Mouse (Mus musculus) forebrain, embryonic 11.5 days (tissue): ENCODE data around the gene Cabp4. TPM values are rescaled to one million over a fixed set of nuclear protein-coding genes. Genes with fewer than 3 reads are reported as not detected.
"Not testable (repeated sequence)": the region's sequence is repeated elsewhere in the genome, so short reads cannot be mapped to it uniquely, and the experiment has no call there.

Experiments used
- ATAC-seq: fragments of 200-750 bp; cut with Nextera tagmentation; replicated peaks from 2 replicates; pipeline ENCODE4 v1.8.0; 2017; ENCODE audit warnings: moderate TSS enrichment; ENCODE audit not compliant: low FRiP score
- DNase-seq: peaks from one replicate; pipeline ENCODE4 v3.0.0-alpha.2; 2017; ENCODE audit warnings: low spot score
- H3K27ac ChIP-seq: fragments of 300-500 bp; sonication (generic); 2 replicates; pipeline ENCODE4 v1.5.1; 2014; ENCODE audit warnings: low read depth, low read length
- H3K27me3 ChIP-seq: fragments of 300-500 bp; sonication (generic); 2 replicates; pipeline ENCODE4 v1.6.1; 2014; ENCODE audit warnings: mild to moderate bottlenecking, low read length, mixed read lengths; ENCODE audit not compliant: control insufficient read depth, insufficient read depth
- H3K36me3 ChIP-seq: fragments of 300-500 bp; sonication (generic); 2 replicates; pipeline ENCODE4 v1.6.1; 2014; ENCODE audit warnings: mild to moderate bottlenecking, low read length, moderate library complexity, mixed read lengths; ENCODE audit not compliant: control insufficient read depth, insufficient read depth
- H3K4me1 ChIP-seq: fragments of 300-500 bp; sonication (generic); replicated peaks from 2 replicates; pipeline ENCODE4 v1.6.1; 2014; ENCODE audit warnings: low read length, mixed read lengths; ENCODE audit not compliant: control insufficient read depth, insufficient read depth
- H3K4me2 ChIP-seq: fragments of 300-500 bp; sonication (generic); 2 replicates; pipeline ENCODE4 v1.6.1; 2014; ENCODE audit warnings: low read depth, mild to moderate bottlenecking, low read length, moderate library complexity, mixed read lengths; ENCODE audit not compliant: severe bottlenecking
- H3K4me3 ChIP-seq: fragments of 300-500 bp; sonication (generic); 2 replicates; pipeline ENCODE4 v1.5.1; 2014; ENCODE audit warnings: low read depth, low read length
- H3K9ac ChIP-seq: fragments of 300-500 bp; sonication (generic); 2 replicates; pipeline ENCODE4 v1.6.1; 2014; ENCODE audit warnings: low read length
- H3K9me3 ChIP-seq: fragments of 300-500 bp; sonication (generic); 2 replicates; pipeline ENCODE4 v1.6.1; 2016; ENCODE audit warnings: low read length, mixed read lengths; ENCODE audit not compliant: control insufficient read depth
- WGBS: fragments of 180-500 bp; shearing (Covaris S2); extraction: QIAGEN DNeasy Blood & Tissue Kit; methylation state at CpG from one replicate; pipeline ENCODE4 v1.1.7; 2014; 5-methylcytosine and 5-hydroxymethylcytosine counted together
- polyA plus RNA-seq: library from polyadenylated mRNA; unstranded; fragments of >200 nt; fragmentation: Nextera tagmentation; extraction: Ambion mirVana; gene quantifications from 2 replicates; pipeline ENCODE4 v1.2.1, GENCODE M21; 2014

Cabp4 gene
- polyA plus RNA-seq, 1 experiment from 2014 or later: not detected

- peak; percentile 99 for DNase-seq
- Histone ChIP-seq H3K4me3 (peak within 1 kb of the TSS; percentile 77), H3K4me2 (peak within 1 kb of the TSS; percentile 73), H3K27me3 (no peaks in the 10 kb centered on the region), H3K36me3 (no peaks in the 10 kb centered on the region; the same call in 1 of the 2 replicates), H3K9ac (peak within 1 kb of the TSS; percentile 71), H3K9me3 (no peaks in the 10 kb centered on the region), H3K27ac (no peak within 1 kb of the TSS), H3K4me1 (peaks cover 9% of the 10 kb centered on the region)
- ATAC-seq: peak; percentile 93
- 1% methylated on average over 64 of the region's 64 CpGs for WGBS
Observed at GRCm38 (mm10) chr19:4125741-4126696, 17.8 kb downstream of the Cabp4 start, which contains the start of gene Aip. Gene Aip (minus strand): TSS chr19:4125858.

GRCm38 (mm10) chr19:4125268-4125667 lies 18.6 kb downstream of the Cabp4 start:
- H3K9me3 ChIP-seq, H3K36me3 ChIP-seq, H3K27me3 ChIP-seq, DNase-seq, H3K27ac ChIP-seq: not testable (repeated sequence)
- peak overlapping the region; percentile 45 for H3K4me2 ChIP-seq
- peak; percentile 40; the same call in 1 of the 2 replicates for ATAC-seq
- peaks cover 10% of the 10 kb centered on the region for H3K4me1 ChIP-seq
- WGBS: 23% methylated on average over 4 of the region's 4 CpGs
- H3K4me3 ChIP-seq: peak overlapping the region; percentile 77
- H3K9ac ChIP-seq: peak overlapping the region; percentile 39; the same call in 1 of the 2 replicates

GRCm38 (mm10) chr19:4124432-4124831 lies 19.4 kb downstream of the Cabp4 start:
- H3K4me2 ChIP-seq: no peak overlapping the region
- H3K27ac ChIP-seq: no peak overlapping the region
- no peak overlapping the region for H3K4me3 ChIP-seq
- no peaks in the 10 kb centered on the region for H3K9me3 ChIP-seq
- WGBS: 87% methylated on average over 4 of the region's 4 CpGs
- H3K4me1 ChIP-seq: peaks cover 10% of the 10 kb centered on the region
- ATAC-seq: no peak
- H3K27me3 ChIP-seq: no peaks in the 10 kb centered on the region
- DNase-seq: no peak
- no peak overlapping the region for H3K9ac ChIP-seq
- H3K36me3 ChIP-seq: no peaks in the 10 kb centered on the region; the same call in 1 of the 2 replicates

- H3K4me2 ChIP-seq: no peak overlapping the region
- no peaks in the 10 kb centered on the region for H3K27me3 ChIP-seq
- ATAC-seq (no peak), DNase-seq (no peak)
- 83% methylated on average over 7 of the region's 7 CpGs for WGBS
- H3K36me3 ChIP-seq: no peaks in the 10 kb centered on the region; the same call in 1 of the 2 replicates
- no peak overlapping the region for H3K9ac ChIP-seq
- peaks cover 10% of the 10 kb centered on the region for H3K4me1 ChIP-seq
- no peaks in the 10 kb centered on the region for H3K9me3 ChIP-seq
- H3K4me3 ChIP-seq: no peak overlapping the region
- H3K27ac ChIP-seq: no peak overlapping the region
Observed at GRCm38 (mm10) chr19:4122411-4123370, 21.1 kb downstream of the Cabp4 start.

GRCm38 (mm10) chr19:4121896-4122295 lies 21.9 kb downstream of the Cabp4 start:
- ATAC-seq, H3K9me3 ChIP-seq, H3K4me3 ChIP-seq, H3K4me1 ChIP-seq, H3K27me3 ChIP-seq, DNase-seq, H3K36me3 ChIP-seq, H3K27ac ChIP-seq, H3K9ac ChIP-seq: not testable (repeated sequence)
- 0 out of 2 replicates have a peak overlapping the region, but pooled peaks have one; percentile 11 for H3K4me2 ChIP-seq
- WGBS: 56% methylated on average over 6 of the region's 6 CpGs

GRCm38 (mm10) chr19:4121097-4121805 lies 22.6 kb downstream of the Cabp4 start:
- no peaks in the 10 kb centered on the region for H3K27me3 ChIP-seq
- peaks cover 3% of the 10 kb centered on the region; the same call in 1 of the 2 replicates for H3K4me1 ChIP-seq
- DNase-seq (peak; percentile 96), ATAC-seq (peak; percentile 83)
- H3K27ac ChIP-seq: peak overlapping the region; percentile 69
- WGBS: 5% methylated on average over 38 of the region's 38 CpGs
- no peaks in the 10 kb centered on the region; the same call in 1 of the 2 replicates for H3K36me3 ChIP-seq
- no peaks in the 10 kb centered on the region for H3K9me3 ChIP-seq
- peak overlapping the region; percentile 39 for H3K4me3 ChIP-seq
- peak overlapping the region; percentile 64 for H3K9ac ChIP-seq
- peak overlapping the region; percentile 60 for H3K4me2 ChIP-seq

GRCm38 (mm10) chr19:4120496-4120895 lies 23.3 kb downstream of the Cabp4 start:
- H3K36me3 ChIP-seq: no peaks in the 10 kb centered on the region; the same call in 1 of the 2 replicates
- H3K27me3 ChIP-seq: no peaks in the 10 kb centered on the region
- WGBS: 95% methylated on average over 2 of the region's 2 CpGs
- H3K9ac ChIP-seq: peak overlapping the region; percentile 32
- H3K27ac ChIP-seq: no peak overlapping the region
- peak overlapping the region; percentile 60; the same call in 1 of the 2 replicates for H3K4me2 ChIP-seq
- no peaks in the 10 kb centered on the region for H3K9me3 ChIP-seq
- ATAC-seq (no peak), DNase-seq (no peak)
- no peak overlapping the region for H3K4me3 ChIP-seq
- H3K4me1 ChIP-seq: peaks cover 3% of the 10 kb centered on the region; the same call in 1 of the 2 replicates
